Mouse (Mus musculus): Measurements from ENCODE around the gene Rbm45. TPM values are rescaled to one million over a fixed set of nuclear protein-coding genes. Genes with fewer than 3 reads are reported as not detected.

The Rbm45 gene
- polyA plus RNA-seq, 1 experiment, result 11.4 TPM

DNA sequence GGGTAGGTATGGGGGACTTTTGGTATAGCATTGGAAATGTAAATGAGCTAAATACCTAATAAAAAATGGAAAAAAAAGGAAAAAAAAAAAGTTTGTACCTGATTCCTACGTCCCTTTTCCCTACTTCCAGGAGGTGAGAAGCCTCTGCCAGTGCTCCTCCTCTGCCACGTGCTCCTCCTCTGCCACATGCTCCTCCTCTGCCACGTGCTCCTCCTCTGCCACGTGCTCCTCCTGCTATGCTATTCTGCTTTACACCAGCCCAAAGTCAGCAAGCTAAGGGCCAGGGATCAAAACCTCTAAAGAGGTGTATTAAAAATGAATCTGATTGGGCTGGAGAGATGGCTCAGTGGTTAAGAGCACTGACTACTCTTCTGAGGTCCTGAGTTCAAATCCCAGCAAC, 4.0 kb upstream of the Rbm45 start:
- TF ChIP-seq POLR2A (IDR thresholded peaks at IDR 0.05; ENCODE audit: low read depth, low read length), result no peak
- no peak for TF ChIP-seq CTCF (IDR thresholded peaks at IDR 0.05; ENCODE audit: extremely low read depth, insufficient read length, insufficient replicate concordance, low read depth, low read length)
- Histone ChIP-seq H3K27me3 (ENCODE audit: control insufficient read depth, insufficient read depth, low read length) (no peaks in the 10 kb centered on the region), H3K27ac (ENCODE audit: insufficient read depth, low read depth, low read length) (no peak overlapping the region), H3K36me3 (ENCODE audit: control insufficient read depth, insufficient read depth, low read length) (no peaks in the 10 kb centered on the region), H3K4me1 (ENCODE audit: control insufficient read depth, insufficient read depth, insufficient read length, low read length) (peaks cover 13% of the 10 kb centered on the region), H3K4me3 (ENCODE audit: low read depth, low read length) (no peak overlapping the region)
- 83% methylated on average over 4 of the region's 4 CpGs for WGBS

DNA sequence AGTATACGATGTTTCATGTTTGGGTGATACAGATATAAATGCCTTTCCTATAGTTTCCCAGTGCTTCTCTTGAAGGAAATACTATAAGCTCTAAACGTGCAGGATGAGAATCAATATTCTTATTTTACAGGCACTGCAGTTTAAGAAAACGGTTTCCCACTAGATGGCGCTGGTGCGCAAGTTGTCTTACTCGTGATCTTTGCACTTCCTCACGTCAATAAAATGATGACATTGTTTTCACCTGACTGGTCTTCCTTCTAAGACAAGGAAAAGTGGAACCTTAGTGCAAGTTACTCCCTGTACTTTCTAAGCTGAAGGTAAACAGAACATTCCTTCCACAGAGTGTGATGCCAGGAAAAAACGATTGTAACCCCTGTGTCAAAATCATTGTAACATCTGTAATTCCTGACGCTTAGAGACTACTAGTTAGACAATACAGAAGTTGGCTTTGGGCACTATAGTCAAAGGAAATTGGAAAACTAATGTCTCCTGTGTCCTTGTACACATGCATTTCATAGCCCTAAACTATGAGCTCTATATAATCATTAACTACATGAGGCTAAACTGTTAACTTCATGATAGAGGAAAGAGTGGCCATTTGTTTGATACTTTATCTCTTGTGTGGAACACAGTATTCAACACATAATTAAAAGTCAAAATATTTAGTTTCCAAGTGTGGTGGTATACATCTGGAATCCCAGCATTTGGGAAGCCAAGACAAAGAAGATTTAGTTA, 2.4 kb upstream of the Rbm45 start:
- peaks cover 19% of the 10 kb centered on the region for H3K4me1 ChIP-seq (ENCODE audit: control insufficient read depth, insufficient read depth, insufficient read length, low read length)
- no peaks in the 10 kb centered on the region for H3K27me3 ChIP-seq (ENCODE audit: control insufficient read depth, insufficient read depth, low read length)
- peak overlapping the region; percentile 65 for H3K27ac ChIP-seq (ENCODE audit: insufficient read depth, low read depth, low read length)
- no peak for TF ChIP-seq CTCF (IDR thresholded peaks at IDR 0.05; ENCODE audit: extremely low read depth, insufficient read length, insufficient replicate concordance, low read depth, low read length)
- TF ChIP-seq POLR2A (IDR thresholded peaks at IDR 0.05; ENCODE audit: low read depth, low read length), result no peak
- H3K36me3 ChIP-seq (ENCODE audit: control insufficient read depth, insufficient read depth, low read length), result no peaks in the 10 kb centered on the region
- 6% methylated on average over 9 of the region's 9 CpGs for WGBS
- no peak overlapping the region for H3K4me3 ChIP-seq (ENCODE audit: low read depth, low read length)

DNA sequence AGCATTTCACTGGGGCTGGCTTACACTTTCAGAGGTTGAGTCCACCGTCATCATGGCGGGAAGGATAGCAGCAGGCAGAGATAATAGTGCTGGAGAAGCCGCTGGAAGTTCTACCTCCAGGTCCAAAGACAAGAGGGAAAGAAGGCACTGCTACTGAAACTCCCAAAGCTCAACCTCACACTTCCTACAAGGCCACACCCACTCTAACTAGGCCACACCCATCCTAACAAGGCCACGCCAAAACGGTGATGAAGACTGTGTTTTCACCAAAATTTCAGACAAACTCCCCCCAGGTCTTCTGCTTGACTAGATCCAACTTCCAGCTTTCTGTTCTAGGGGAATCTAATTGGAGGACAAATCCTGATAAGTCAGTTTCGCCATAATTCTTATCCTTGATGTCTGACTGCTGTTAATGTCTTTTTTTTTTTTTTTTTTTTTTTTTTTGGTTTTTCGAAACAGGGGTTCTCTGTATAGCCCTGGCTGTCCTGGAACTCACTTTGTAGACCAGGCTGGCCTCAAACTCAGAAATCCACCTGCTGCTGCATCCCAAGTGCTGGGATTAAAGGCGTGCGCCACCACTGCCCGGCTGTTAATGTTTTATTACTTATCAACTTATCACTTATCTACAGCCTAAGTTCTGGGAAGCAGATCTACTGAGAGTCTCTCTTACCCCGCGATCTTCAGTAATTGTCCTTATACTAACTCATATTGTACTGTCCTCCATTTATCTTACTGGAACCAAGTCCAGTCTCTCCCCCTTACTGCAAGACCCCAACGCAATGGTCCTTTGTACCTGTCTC, 723 bp upstream of the Rbm45 start:
- H3K27me3 ChIP-seq (ENCODE audit: control insufficient read depth, insufficient read depth, low read length), result no peaks in the 10 kb centered on the region
- H3K36me3 ChIP-seq (ENCODE audit: control insufficient read depth, insufficient read depth, low read length), result peaks cover 12% of the 10 kb centered on the region
- H3K4me3 ChIP-seq (ENCODE audit: low read depth, low read length), result no peak overlapping the region
- H3K27ac ChIP-seq (ENCODE audit: insufficient read depth, low read depth, low read length), result peak overlapping the region; percentile 77
- H3K4me1 ChIP-seq (ENCODE audit: control insufficient read depth, insufficient read depth, insufficient read length, low read length), result peaks cover 19% of the 10 kb centered on the region
- TF ChIP-seq POLR2A (IDR thresholded peaks at IDR 0.05; ENCODE audit: low read depth, low read length) (no peak), CTCF (IDR thresholded peaks at IDR 0.05; ENCODE audit: extremely low read depth, insufficient read length, insufficient replicate concordance, low read depth, low read length) (no peak)
- WGBS, result 54% methylated on average over 13 of the region's 13 CpGs

DNA sequence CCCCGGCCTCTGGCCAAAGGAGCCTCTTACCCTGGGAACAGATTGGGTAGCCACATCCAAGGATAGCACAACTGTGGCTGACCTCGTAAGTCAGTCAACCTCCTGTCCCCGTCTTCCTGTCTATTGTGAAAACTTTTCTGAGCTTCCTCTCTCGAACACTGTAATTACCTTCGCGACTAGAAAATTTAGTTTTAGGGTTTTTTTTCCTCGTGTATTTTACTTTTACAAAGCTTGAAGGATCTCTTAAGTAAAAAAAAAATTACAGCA, 805 bp downstream of the Rbm45 start:
- WGBS, result 1% methylated on average over 7 of the region's 7 CpGs
- TF ChIP-seq CTCF (IDR thresholded peaks at IDR 0.05; ENCODE audit: extremely low read depth, insufficient read length, insufficient replicate concordance, low read depth, low read length), result no peak
- TF ChIP-seq POLR2A (IDR thresholded peaks at IDR 0.05; ENCODE audit: low read depth, low read length), result no peak
- peak overlapping the region; percentile 94 for H3K4me3 ChIP-seq (ENCODE audit: low read depth, low read length)
- H3K27me3 ChIP-seq (ENCODE audit: control insufficient read depth, insufficient read depth, low read length), result no peaks in the 10 kb centered on the region
- peaks cover 19% of the 10 kb centered on the region for H3K4me1 ChIP-seq (ENCODE audit: control insufficient read depth, insufficient read depth, insufficient read length, low read length)
- peaks cover 21% of the 10 kb centered on the region for H3K36me3 ChIP-seq (ENCODE audit: control insufficient read depth, insufficient read depth, low read length)
- peak overlapping the region; percentile 93 for H3K27ac ChIP-seq (ENCODE audit: insufficient read depth, low read depth, low read length)

DNA sequence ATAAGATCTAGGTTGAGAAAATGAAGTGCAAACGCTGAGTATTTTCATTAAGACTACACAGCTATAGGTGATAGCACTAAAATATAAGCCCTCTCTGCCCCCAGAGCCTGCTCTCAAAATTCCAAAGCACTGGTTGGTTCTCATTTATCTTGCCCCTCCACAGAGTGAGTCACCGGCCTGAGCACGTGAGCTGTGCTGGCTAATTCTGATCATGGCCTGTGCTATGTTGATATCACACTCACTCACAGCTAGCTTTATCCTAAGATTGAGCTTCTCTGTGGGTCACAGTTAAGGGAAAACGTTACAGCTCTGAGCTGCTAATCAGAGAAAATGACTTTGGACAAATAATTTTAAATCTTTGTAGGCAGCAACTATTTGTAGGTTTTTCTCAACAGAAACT, 2.5 kb downstream of the Rbm45 start:
- Histone ChIP-seq H3K4me1 (ENCODE audit: control insufficient read depth, insufficient read depth, insufficient read length, low read length) (peaks cover 19% of the 10 kb centered on the region), H3K4me3 (ENCODE audit: low read depth, low read length) (no peak overlapping the region), H3K36me3 (ENCODE audit: control insufficient read depth, insufficient read depth, low read length) (peaks cover 31% of the 10 kb centered on the region), H3K27me3 (ENCODE audit: control insufficient read depth, insufficient read depth, low read length) (no peaks in the 10 kb centered on the region), H3K27ac (ENCODE audit: insufficient read depth, low read depth, low read length) (peak overlapping the region; percentile 50; the same call in 1 of the 2 replicates)
- TF ChIP-seq CTCF (IDR thresholded peaks at IDR 0.05; ENCODE audit: extremely low read depth, insufficient read length, insufficient replicate concordance, low read depth, low read length) (no peak), POLR2A (IDR thresholded peaks at IDR 0.05; ENCODE audit: low read depth, low read length) (no peak)
- 47% methylated on average over 4 of the region's 4 CpGs for WGBS

DNA sequence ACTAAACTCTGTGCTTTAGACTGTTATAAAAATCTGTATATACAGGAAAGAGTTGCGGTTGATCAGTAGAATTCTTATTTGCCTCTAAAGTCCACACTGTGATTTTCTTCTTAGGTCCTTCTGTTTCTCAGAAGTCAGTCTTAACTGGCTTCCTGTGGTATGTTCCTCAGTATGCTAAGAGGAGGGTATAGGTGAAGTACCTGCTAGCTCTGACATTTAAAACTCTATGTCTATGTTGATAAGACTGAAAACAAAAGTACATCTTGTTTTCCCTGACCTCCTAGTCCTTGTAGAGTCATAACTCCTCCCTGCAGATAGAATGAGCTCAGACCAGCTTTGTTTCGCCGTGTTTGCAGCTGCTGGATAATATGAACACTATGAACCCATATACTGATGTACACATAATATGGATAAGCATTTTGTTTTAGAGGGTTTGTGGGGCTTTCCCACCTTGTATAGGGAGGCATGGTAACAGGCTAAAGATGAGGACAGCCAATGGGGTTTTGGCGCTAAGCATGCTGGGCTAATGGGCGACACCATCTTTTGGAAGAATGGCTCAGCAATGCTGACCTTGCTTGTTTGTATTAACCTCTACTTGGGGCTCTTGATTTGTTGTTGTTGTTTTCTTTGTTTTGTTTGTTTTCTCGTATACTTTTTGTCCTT, 4.9 kb downstream of the Rbm45 start:
- WGBS, result 88% methylated on average over 6 of the region's 6 CpGs
- peaks cover 7% of the 10 kb centered on the region for H3K4me1 ChIP-seq (ENCODE audit: control insufficient read depth, insufficient read depth, insufficient read length, low read length)
- no peaks in the 10 kb centered on the region for H3K27me3 ChIP-seq (ENCODE audit: control insufficient read depth, insufficient read depth, low read length)
- H3K4me3 ChIP-seq (ENCODE audit: low read depth, low read length), result no peak overlapping the region
- no peak overlapping the region for H3K27ac ChIP-seq (ENCODE audit: insufficient read depth, low read depth, low read length)
- H3K36me3 ChIP-seq (ENCODE audit: control insufficient read depth, insufficient read depth, low read length), result peaks cover 52% of the 10 kb centered on the region
- TF ChIP-seq POLR2A (IDR thresholded peaks at IDR 0.05; ENCODE audit: low read depth, low read length), result no peak
- TF ChIP-seq CTCF (IDR thresholded peaks at IDR 0.05; ENCODE audit: extremely low read depth, insufficient read length, insufficient replicate concordance, low read depth, low read length), result no peak

DNA sequence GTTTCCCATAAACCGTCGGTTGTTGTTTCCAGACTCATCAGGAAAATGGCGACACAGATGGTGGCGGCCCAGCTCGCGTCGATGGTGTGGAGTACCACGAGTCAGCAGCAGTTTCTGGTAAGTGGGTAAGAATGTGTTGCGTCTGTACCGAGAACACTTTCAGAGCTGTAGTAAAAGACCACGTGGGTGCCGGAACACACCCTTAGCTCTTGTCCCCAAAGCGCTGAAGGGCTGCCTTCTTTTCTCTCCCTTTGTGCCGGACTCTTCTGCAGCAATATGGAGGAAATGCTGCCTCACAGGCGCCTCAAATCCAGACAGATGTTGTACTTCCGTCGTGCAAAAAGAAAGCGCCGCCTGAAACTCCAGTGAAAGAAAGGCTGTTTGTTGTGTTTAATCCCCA, 8.9 kb downstream of the Rbm45 start:
- 96% methylated on average over 19 of the region's 19 CpGs for WGBS
- Histone ChIP-seq H3K27ac (ENCODE audit: insufficient read depth, low read depth, low read length) (no peak overlapping the region), H3K4me1 (ENCODE audit: control insufficient read depth, insufficient read depth, insufficient read length, low read length) (no peaks in the 10 kb centered on the region), H3K4me3 (ENCODE audit: low read depth, low read length) (no peak overlapping the region), H3K36me3 (ENCODE audit: control insufficient read depth, insufficient read depth, low read length) (peaks cover 67% of the 10 kb centered on the region), H3K27me3 (ENCODE audit: control insufficient read depth, insufficient read depth, low read length) (no peaks in the 10 kb centered on the region)
- no peak for TF ChIP-seq POLR2A (IDR thresholded peaks at IDR 0.05; ENCODE audit: low read depth, low read length)
- TF ChIP-seq CTCF (IDR thresholded peaks at IDR 0.05; ENCODE audit: extremely low read depth, insufficient read length, insufficient replicate concordance, low read depth, low read length), result no peak
